Mouse (Mus musculus): ENCODE measurements around the gene Gm4847.

The Gm4847 gene

GRCm38 (mm10) chr1:166647593-166647992 is at the start of gene Gm4847:
Gene Gm4847 (minus strand): TSS chr1:166647693.
- DNase-seq = no peak

- no peak for DNase-seq
Observed at GRCm38 (mm10) chr1:166681745-166682144, 34.3 kb upstream of the Gm4847 start, which contains the start of gene Fmo9. Gene Fmo9 (minus strand): TSS chr1:166681845.

- no peak for DNase-seq
Observed at GRCm38 (mm10) chr1:166669264-166669663, 21.8 kb upstream of the Gm4847 start.

GRCm38 (mm10) chr1:166660800-166661199 is 13.3 kb upstream of the Gm4847 start:
- DNase-seq = no peak

Data from kidney, postnatal 14 days (tissue).